Comparison of ENCODE assay signal across 11 mouse cellular contexts in the genomic region with DNA sequence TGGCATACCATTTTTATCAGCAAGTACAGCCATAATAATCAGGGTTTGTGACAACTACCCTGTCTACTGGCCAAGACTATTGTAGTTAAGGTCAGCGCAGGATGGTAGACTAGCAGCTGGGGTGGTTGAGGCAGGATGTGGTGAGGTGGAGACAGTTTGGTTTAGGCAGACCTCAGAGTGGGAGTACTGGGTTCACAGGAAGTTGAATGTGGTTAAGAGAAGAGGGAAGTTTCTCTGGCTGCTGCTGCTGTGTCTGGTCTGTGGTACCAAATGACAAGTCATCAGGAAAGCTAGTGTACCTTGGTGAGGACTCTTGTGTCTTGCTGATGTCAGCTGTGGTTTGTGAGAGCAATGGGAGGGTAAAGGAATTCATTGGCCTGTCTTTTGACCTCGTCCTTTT. TPM values are rescaled to one million over a fixed set of nuclear protein-coding genes. Genes with fewer than 3 reads are reported as not detected.
A peak's percentile ranks its signal among the peaks of the same experiment; 100 is the strongest.
DNase-seq lines count a peak whose midpoint lies in the region; ATAC-seq and TF ChIP-seq lines count a peak whose summit lies in the region.
"Had no signal": no experiment of that assay in that cellular context is flagged by ENCODE, and none has a peak within 500 bp of the region (broad histone marks: within the 10 kb centered on the region; RNA-seq: fewer than 3 reads in every experiment).

No protein-coding gene starts in this region.

- peaks cover 10% of the 10 kb centered on the region; the same call in 1 of the 2 replicates for H3K4me1 ChIP-seq in spleen, adult 2 months (ENCODE audit: control insufficient read depth, insufficient read depth, insufficient read length)
- no peaks in the 10 kb centered on the region for H3K4me1 ChIP-seq in hindbrain, embryonic 13.5 days (replicated peaks)
- H3K4me1 ChIP-seq: heart, embryonic 12.5 days had no signal

- ATAC-seq in activated CD4-positive, CD25-positive, alpha-beta regulatory T cell, adult 4 months = peak; percentile 96
- ATAC-seq in hindbrain, embryonic 13.5 days (ENCODE audit: low FRiP score) = no peak
- ATAC-seq: forebrain, postnatal 0 days had no signal

- peak; percentile 35 to 45 for DNase-seq in spleen, adult 2 months (ENCODE audit: low read depth in 1 of 2, low spot score in 2 of 2)
- no peak for DNase-seq in spleen, postnatal 10 days (ENCODE audit: low spot score in 2 of 2)
- peak; percentile 5 to 28 for DNase-seq in monocyte, adult 2 months (ENCODE audit: low read depth in 1 of 2, low spot score in 2 of 2)
- peak; percentile 47 for DNase-seq in thymus, postnatal 4 days
- DNase-seq in adrenal gland, postnatal 14 days = no peak
- DNase-seq: forebrain, postnatal 0 days; right cerebral cortex, adult 18-20 months had no signal

- no peak for TF ChIP-seq POLR2A in spleen, adult 2 months (IDR thresholded peaks at IDR 0.05; ENCODE audit: low read depth, low read length)

- no peak overlapping the region for H3K4me2 ChIP-seq in hindbrain, embryonic 13.5 days
- H3K4me2 ChIP-seq: heart, embryonic 12.5 days had no signal

- no peak overlapping the region for H3K4me3 ChIP-seq in spleen, adult 2 months (ENCODE audit: extremely low read depth, insufficient read depth, insufficient read length)
- no peak overlapping the region for H3K4me3 ChIP-seq in hindbrain, embryonic 13.5 days
- H3K4me3 ChIP-seq: heart, embryonic 12.5 days; layer of hippocampus, adult 2 months had no signal

- H3K9ac ChIP-seq in hindbrain, embryonic 13.5 days = no peak overlapping the region
- H3K9ac ChIP-seq: forebrain, postnatal 0 days; heart, embryonic 12.5 days had no signal

- peaks cover 4% of the 10 kb centered on the region for H3K36me3 ChIP-seq in spleen, adult 2 months (ENCODE audit: control insufficient read depth, insufficient read depth, low read length)
- H3K36me3 ChIP-seq in hindbrain, embryonic 13.5 days = peaks cover 92% of the 10 kb centered on the region

- H3K27me3 ChIP-seq in spleen, adult 2 months (ENCODE audit: control insufficient read depth, insufficient read depth, low read length) = no peaks in the 10 kb centered on the region
- H3K27me3 ChIP-seq in hindbrain, embryonic 13.5 days = no peaks in the 10 kb centered on the region
- H3K27me3 ChIP-seq: heart, embryonic 12.5 days had no signal

- H3K9me3 ChIP-seq in hindbrain, embryonic 13.5 days = no peaks in the 10 kb centered on the region
- H3K9me3 ChIP-seq: heart, embryonic 12.5 days had no signal

- H3K27ac ChIP-seq in spleen, adult 2 months (ENCODE audit: insufficient read depth, low read length) = no peak overlapping the region
- H3K27ac ChIP-seq in hindbrain, embryonic 13.5 days = no peak overlapping the region
- H3K27ac ChIP-seq: layer of hippocampus, adult 2 months had no signal

- no peak for TF ChIP-seq CTCF in spleen, adult 2 months (IDR thresholded peaks at IDR 0.05; ENCODE audit: extremely low read depth, insufficient read depth, insufficient read length, insufficient replicate concordance)

- WGBS in spleen, adult 2 months = 11% methylated on average over 2 of the region's 2 CpGs
- 89% methylated on average over 2 of the region's 2 CpGs for WGBS in hindbrain, embryonic 13.5 days

RNA-seq across cellular contexts. Expression of a gene that starts 21.7 kb away (rescaled TPM):
- polyA plus RNA-seq in spleen, adult 2 months (2012; rRNA removed) = 0.20 and 0.23 TPM in 2 replicates
- under 1 TPM; 0.41 to 0.61 TPM for polyA plus RNA-seq in activated CD4-positive, CD25-positive, alpha-beta regulatory T cell, adult 4 months (2017; shearing (Covaris generic))
- total RNA-seq in adrenal gland, postnatal 14 days (2021) = 0.38 and 0.78 TPM in 2 replicates
- polyA plus RNA-seq in hindbrain, embryonic 13.5 days (2015; fragmentation: Nextera tagmentation; extraction: Ambion mirVana) = 0.92 and 1.2 TPM in 2 replicates
- polyA plus RNA-seq: forebrain, postnatal 0 days had no signal

RNA-seq across cellular contexts. Expression of a gene that starts 24.3 kb away (rescaled TPM):
- polyA plus RNA-seq in spleen, adult 2 months (2012; rRNA removed) = 2.5 TPM in 2 replicates
- polyA plus RNA-seq in activated CD4-positive, CD25-positive, alpha-beta regulatory T cell, adult 4 months (2017; shearing (Covaris generic)) = 1 to 10 TPM; 1.9 to 2.2 TPM
- 7.4 and 10.0 TPM in 2 replicates for total RNA-seq in adrenal gland, postnatal 14 days (2021)
- polyA plus RNA-seq in hindbrain, embryonic 13.5 days (2015; fragmentation: Nextera tagmentation; extraction: Ambion mirVana) = 14.6 and 15.9 TPM in 2 replicates

RNA-seq across cellular contexts. Expression of a gene that starts 25.7 kb away (rescaled TPM):
- 9.3 and 11.8 TPM in 2 replicates for polyA plus RNA-seq in spleen, adult 2 months (2012; rRNA removed)
- 10 to 100 TPM; 39.0 to 50.7 TPM for polyA plus RNA-seq in activated CD4-positive, CD25-positive, alpha-beta regulatory T cell, adult 4 months (2017; shearing (Covaris generic))
- total RNA-seq in adrenal gland, postnatal 14 days (2021) = 27.4 and 30.2 TPM in 2 replicates
- 41.1 and 46.2 TPM in 2 replicates for polyA plus RNA-seq in hindbrain, embryonic 13.5 days (2015; fragmentation: Nextera tagmentation; extraction: Ambion mirVana)

Comparison
In these comparisons a context has a peak if more than half of its experiments do, and no peak if none do; other contexts are left out.
1. DNase-seq: peak in spleen, adult 2 months (2 of 2), monocyte, adult 2 months (2 of 2) and thymus, postnatal 4 days (single experiment); none in spleen, postnatal 10 days (0 of 2) and adrenal gland, postnatal 14 days (single experiment).